Mouse (Mus musculus) megakaryocyte progenitor cell, adult 5-6 weeks (primary cell): ENCODE measurements at regions not wholly inside any gene's neighbourhood (a gene's known extent, or its start where the extent isn't known, plus 50 kb on each side); places are given as distances from the start of the nearest gene placed in this dataset.

Source experiments
- ATAC-seq: replicated peaks from 2 replicates; pipeline ENCODE4 v1.8.0; 2016; ENCODE audit warnings: mild to moderate bottlenecking, moderate TSS enrichment, inconsistent platforms; ENCODE audit not compliant: poor library complexity

DNA sequence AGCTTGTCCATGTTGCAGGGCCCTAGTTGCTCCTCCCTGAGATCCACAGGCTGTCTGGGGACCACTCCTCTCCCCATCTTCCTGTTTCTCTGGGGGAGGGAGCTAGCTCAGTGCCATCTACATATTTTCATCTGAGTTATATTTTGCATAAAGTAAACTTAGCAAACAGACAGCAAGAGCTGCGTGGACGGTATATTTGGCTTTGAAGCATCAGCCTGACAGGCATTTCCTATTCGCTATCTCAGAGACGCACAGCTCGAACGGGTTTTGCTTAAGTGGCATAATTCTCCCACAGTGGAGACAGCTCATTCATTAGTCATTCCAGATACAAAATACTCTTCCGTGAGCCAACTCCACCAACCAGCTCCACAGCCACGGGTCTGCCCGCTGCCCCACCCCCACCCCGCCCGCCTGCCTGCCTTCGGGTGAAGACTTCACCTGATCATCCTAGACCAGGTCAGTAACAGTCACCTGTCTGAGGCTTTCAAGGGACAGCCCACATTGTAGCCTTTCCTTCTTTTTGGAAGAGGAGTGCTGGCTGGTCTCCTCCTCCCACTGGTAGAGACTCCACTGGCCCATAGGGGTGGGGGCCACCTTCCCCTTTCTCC, 64.5 kb upstream of the Vps8 start:
- ATAC-seq, result peak; percentile 32

DNA sequence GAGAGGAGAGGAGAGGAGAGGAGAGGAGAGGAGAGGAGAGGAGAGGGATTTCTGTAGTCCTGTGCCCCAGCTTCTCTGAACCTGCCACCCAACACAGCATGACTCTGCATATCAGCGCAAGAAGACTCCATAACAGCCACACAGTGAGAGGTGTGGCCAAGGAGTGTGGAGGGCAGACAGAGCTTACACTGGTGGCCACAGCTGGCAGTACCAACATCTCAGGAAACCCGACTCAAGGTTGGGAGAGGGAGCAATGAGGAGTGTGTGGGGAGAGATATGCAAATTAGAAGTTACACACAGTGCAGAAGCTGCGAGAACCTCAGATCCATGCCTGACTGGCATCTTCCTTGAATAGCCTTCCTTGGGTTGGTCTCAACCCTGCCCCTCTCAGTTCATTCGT, 63.5 kb upstream of the Vps8 start:
- ATAC-seq, result peak; percentile 86

DNA sequence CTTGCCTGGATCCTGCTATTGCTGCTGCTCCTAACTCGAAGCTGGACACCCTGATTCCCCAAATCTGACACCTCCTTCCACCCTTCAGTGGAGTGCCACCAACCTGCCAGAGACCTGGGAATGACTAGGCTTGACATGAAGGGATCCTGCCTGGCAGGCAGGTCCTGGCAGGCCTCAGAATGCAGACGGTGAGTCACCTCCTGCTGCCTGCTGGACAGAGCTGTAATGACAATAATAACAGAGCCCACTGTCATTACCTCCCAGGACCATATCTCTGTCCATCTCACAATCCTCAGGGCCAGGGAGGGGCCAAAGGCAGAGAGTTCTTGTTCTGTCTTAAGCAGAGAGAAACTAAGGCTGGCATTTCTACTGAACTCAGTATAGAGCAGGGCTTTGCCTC, 61.5 kb upstream of the Vps8 start:
- no peak for ATAC-seq

DNA sequence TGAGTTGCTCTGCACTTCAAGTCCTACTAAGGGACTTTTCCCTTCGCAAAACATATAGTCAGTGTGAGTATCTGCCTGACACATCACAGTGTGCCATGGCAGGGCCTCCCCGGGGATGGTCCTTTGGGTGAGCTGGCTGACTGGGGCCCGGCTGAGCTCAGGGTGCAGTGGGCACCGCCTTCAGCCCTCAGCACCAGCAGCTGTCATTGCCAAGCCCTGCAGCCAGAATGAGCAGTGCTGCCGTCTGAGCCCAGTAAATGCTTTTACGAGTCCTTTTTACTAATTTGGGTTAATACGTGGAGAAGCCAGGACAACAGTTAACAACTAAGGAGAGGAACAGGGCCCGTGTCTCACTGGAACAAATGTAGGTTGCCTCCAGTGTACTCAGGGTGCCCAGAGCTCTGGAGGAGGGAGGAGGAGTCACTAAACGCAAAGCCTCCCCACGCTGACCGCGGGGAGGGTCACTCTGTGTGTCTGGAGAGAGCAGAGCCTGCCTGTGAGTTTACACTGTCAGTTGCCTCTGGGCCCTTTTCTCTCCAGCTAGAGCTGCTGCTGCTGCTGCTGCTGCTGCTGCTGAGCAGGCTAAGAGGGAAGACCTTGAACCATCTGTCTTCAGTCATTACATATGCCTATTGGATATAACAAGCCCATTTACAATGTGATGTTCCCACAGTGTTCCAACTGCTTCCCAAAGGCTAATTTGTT, 60.1 kb upstream of the Vps8 start:
- no peak for ATAC-seq

DNA sequence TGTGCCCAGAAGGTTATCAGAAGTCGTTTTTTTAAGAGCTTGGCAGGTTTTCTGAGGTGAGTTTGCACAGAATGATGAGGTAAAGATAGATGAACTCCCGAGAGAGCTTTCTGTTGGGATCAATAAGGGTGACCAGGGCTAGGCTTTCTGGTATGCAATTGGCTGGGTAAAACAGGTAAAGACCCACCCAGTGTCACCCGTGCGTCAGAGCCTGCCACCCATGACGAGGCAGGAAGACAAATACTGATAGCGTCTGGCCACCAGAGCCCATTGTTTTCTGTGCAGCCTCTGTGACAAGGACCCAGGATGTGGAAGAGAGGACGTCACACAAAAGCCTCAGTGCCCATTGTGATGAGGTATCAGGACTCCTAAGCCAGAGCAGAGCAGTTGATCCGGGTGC, 58.0 kb upstream of the Vps8 start:
- ATAC-seq, result peak; percentile 48; the same call in 1 of the 2 replicates

DNA sequence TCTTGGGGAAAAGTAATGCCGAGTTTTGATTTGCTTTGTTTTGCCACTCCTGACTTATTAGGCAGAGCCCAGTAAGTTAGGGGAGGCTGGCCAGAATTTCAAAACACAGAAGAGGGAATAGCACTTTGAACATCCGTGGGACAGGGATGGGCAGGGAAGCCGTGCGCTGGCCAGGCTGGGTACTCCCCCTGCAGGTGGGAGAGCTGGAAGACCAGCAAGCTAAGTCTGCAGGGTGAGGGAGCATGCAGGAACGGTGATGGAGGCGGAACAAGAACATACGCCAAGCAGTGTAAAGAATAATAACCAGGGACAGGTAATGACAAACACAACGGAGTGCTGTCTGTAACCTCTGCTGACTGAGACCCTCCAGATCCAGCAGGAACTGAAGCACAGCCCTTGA, 55.5 kb upstream of the Vps8 start:
- ATAC-seq, result peak; percentile 48; the same call in 1 of the 2 replicates

DNA sequence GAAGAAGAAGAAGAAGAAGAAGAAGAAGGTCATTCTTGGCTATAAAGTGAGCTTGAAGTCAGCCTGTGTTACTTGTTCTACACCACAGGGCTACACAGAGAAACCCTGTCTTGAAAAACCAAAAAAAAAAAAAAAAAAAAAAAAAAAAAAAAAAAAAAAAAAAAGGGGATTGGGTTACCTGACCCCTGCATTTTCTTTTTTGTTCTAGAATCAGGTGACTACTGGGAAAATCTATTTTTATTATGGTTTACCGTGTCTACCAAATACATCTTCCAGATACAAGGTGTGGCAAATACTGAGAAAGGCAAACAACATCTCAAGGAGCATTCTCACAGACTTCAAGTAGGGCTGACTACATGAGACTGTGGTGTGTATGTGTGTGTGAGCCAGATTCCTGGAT, 54.1 kb upstream of the Vps8 start:
- no peak for ATAC-seq

DNA sequence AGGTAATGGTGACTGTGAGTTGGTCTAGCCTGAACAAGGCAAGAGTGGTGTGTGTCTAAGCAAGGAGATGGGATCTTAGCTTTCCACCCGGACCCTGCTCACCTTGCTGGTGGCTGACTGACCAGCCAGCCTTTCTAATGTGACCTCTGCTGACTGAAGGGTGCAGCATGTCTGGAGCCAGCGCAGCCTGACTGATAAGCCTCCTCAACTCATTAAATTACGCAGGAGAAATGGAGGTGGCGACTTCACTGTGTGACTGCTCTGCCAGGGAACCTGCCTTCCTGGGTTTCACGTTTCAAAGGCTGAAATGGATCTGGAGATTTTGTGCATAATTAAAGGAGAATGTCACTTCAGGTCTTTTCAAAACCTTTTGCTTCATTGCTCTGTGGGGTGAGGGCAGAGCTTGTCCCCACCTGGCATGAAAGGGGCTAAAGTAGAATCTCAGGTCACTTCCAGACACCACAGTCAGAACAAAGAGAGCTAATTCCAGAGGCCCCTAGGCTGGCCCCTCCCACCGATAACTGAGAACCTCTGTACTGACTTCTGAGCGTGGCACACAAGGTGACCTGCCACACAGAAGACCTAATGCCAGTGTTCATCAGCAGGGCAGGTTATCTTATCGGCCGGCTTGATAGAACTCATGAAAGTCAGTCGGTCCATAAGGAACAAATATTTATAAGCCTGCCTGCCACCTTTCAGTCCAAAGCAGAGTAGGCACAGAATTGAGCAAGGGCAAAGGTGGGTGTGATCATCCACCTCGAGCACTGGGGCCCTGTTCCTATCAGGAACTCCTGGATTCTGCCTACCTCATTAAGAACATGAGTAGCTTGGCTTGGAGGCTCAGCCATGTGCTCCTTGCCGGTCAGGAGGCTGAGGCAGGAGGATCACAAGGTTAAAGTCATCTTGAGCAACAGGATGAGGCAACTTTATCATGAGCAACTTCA, 53.1 kb upstream of the Vps8 start:
- no peak for ATAC-seq
